Mouse (Mus musculus) heart, embryonic 11.5 days (tissue): ENCODE data around the gene Josd1. TPM values are rescaled to one million over a fixed set of nuclear protein-coding genes. Genes with fewer than 3 reads are reported as not detected.

Source experiments
- ATAC-seq: fragments of 200-750 bp; cut with Nextera tagmentation; replicated peaks from 2 replicates; pipeline ENCODE4 v1.8.0; 2017; ENCODE audit warnings: moderate library complexity; ENCODE audit not compliant: insufficient number of reproducible peaks, low FRiP score, low TSS enrichment
- H3K27ac ChIP-seq: fragments of 300-500 bp; sonication (generic); 2 replicates; pipeline ENCODE4 v1.5.1; 2014; ENCODE audit warnings: mild to moderate bottlenecking, low read depth, low read length
- H3K27me3 ChIP-seq: fragments of 300-500 bp; sonication (generic); 2 replicates; pipeline ENCODE4 v1.6.1; 2014; ENCODE audit warnings: mild to moderate bottlenecking, low read length, mixed read lengths; ENCODE audit not compliant: control insufficient read depth, insufficient read depth
- H3K36me3 ChIP-seq: fragments of 300-500 bp; sonication (generic); 2 replicates; pipeline ENCODE4 v1.6.1; 2014; ENCODE audit warnings: mild to moderate bottlenecking, low read length, moderate library complexity, mixed read lengths; ENCODE audit not compliant: control insufficient read depth, insufficient read depth
- H3K4me1 ChIP-seq: fragments of 300-500 bp; sonication (generic); 2 replicates; pipeline ENCODE4 v1.6.1; 2014; ENCODE audit warnings: low read length; ENCODE audit not compliant: control insufficient read depth, insufficient read depth
- H3K4me2 ChIP-seq: fragments of 300-500 bp; sonication (generic); 2 replicates; pipeline ENCODE4 v1.6.1; 2014; ENCODE audit warnings: mild to moderate bottlenecking, moderate library complexity
- H3K4me3 ChIP-seq: fragments of 300-500 bp; sonication (generic); 2 replicates; pipeline ENCODE4 v1.5.1; 2014; ENCODE audit warnings: low read depth, low read length
- H3K9ac ChIP-seq: fragments of 300-500 bp; sonication (generic); 2 replicates; pipeline ENCODE4 v1.6.1; 2014; ENCODE audit warnings: mild to moderate bottlenecking, low read depth, low read length, moderate library complexity
- H3K9me3 ChIP-seq: fragments of 300-500 bp; sonication (generic); replicated peaks from 2 replicates; pipeline ENCODE4 v1.6.1; 2016; ENCODE audit warnings: low read length; ENCODE audit not compliant: control insufficient read depth
- WGBS: fragments of 180-500 bp; shearing (Covaris S2); extraction: QIAGEN DNeasy Blood & Tissue Kit; methylation state at CpG from one replicate; pipeline ENCODE4 v1.1.7; 2014; ENCODE audit not compliant: insufficient replicate concordance; 5-methylcytosine and 5-hydroxymethylcytosine counted together
- polyA plus RNA-seq: library from polyadenylated mRNA; unstranded; fragments of >200 nt; fragmentation: Nextera tagmentation; extraction: Ambion mirVana; gene quantifications from 2 replicates; pipeline ENCODE4 v1.2.1, GENCODE M21; 2014

Josd1 gene
- polyA plus RNA-seq, 1 experiment from 2014 or later: 10.9 TPM

- WGBS: 1% methylated on average over 45 of the region's 45 CpGs
- no peaks in the 10 kb centered on the region for H3K27me3 ChIP-seq
- peak within 1 kb of the TSS; percentile 70 for H3K27ac ChIP-seq
- peak; percentile 91 for ATAC-seq
- H3K9me3 ChIP-seq: no peaks in the 10 kb centered on the region
- peaks cover 31% of the 10 kb centered on the region for H3K4me1 ChIP-seq
- H3K9ac ChIP-seq: peak within 1 kb of the TSS; percentile 81
- H3K4me2 ChIP-seq: peak within 1 kb of the TSS; percentile 74
- H3K4me3 ChIP-seq: peak within 1 kb of the TSS; percentile 78
- no peaks in the 10 kb centered on the region for H3K36me3 ChIP-seq
Observed at GRCm38 (mm10) chr15:79690426-79691022, 2.8 kb upstream of the Josd1 start, which contains the start of gene Gtpbp1. Gtpbp1 (plus strand) TSS chr15:79690845.

GRCm38 (mm10) chr15:79689662-79690425 is 2.1 kb upstream of the Josd1 start:
- H3K9me3 ChIP-seq: no peaks in the 10 kb centered on the region
- peak overlapping the region; percentile 30; the same call in 1 of the 2 replicates for H3K9ac ChIP-seq
- H3K4me2 ChIP-seq: peak overlapping the region; percentile 74
- H3K27me3 ChIP-seq: no peaks in the 10 kb centered on the region
- peak overlapping the region; percentile 78 for H3K4me3 ChIP-seq
- WGBS: 16% methylated on average over 24 of the region's 24 CpGs
- peak overlapping the region; percentile 30; the same call in 1 of the 2 replicates for H3K27ac ChIP-seq
- H3K4me1 ChIP-seq: peaks cover 38% of the 10 kb centered on the region
- no peaks in the 10 kb centered on the region for H3K36me3 ChIP-seq
- ATAC-seq: no peak

DNA sequence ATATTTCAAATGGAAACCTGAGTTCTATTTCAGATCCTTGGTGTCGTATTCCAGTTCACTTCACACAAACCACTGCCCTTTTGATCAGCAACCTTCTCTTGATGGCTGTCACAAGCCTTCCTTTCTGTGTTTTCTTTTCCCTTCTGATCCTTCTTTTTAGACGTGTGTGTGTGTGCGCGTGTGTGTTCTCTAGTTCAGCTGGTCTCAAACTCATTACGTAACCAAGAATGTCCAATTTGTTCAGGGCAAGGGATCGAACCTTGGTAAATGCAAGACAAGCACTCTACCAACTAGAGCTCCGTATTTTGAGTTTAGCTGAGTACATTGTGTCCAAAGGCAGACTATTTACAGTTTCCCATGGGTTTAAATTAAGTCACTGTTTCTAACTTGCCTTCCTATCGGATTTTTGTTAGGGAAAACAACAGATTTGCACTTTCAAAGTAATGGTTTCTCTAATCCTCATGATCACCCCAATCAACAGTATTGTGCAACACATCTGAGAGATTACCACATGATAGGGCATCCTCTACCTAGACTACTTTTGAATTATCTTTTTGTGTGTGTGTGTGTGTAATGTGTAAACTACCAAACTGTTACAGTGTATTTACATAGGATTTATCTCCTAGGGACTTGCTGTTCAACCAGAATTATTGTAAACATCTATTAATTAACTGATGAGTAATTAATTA is 693 bp upstream of the Josd1 start:
- 6% methylated on average over 8 of the region's 8 CpGs for WGBS

GRCm38 (mm10) chr15:79687175-79687574 is 544 bp downstream of the Josd1 start:
- Histone ChIP-seq H3K9me3 (no peaks in the 10 kb centered on the region), H3K36me3 (no peaks in the 10 kb centered on the region), H3K27me3 (no peaks in the 10 kb centered on the region), H3K4me2 (peak overlapping the region; percentile 92), H3K4me3 (peak overlapping the region; percentile 69), H3K4me1 (peaks cover 53% of the 10 kb centered on the region), H3K27ac (peak overlapping the region; percentile 98), H3K9ac (peak overlapping the region; percentile 87)
- ATAC-seq: no peak
- 0% methylated on average over 33 of the region's 33 CpGs for WGBS

More for the DNA sequence above, 693 bp upstream of the Josd1 start:
- no peak for ATAC-seq
- H3K27ac ChIP-seq: peak overlapping the region; percentile 98
- no peaks in the 10 kb centered on the region for H3K27me3 ChIP-seq
- peak overlapping the region; percentile 69 for H3K4me3 ChIP-seq
- no peaks in the 10 kb centered on the region for H3K9me3 ChIP-seq
- no peaks in the 10 kb centered on the region for H3K36me3 ChIP-seq
- H3K9ac ChIP-seq: peak overlapping the region; percentile 87
- peaks cover 45% of the 10 kb centered on the region for H3K4me1 ChIP-seq
- H3K4me2 ChIP-seq: peak overlapping the region; percentile 92

DNA sequence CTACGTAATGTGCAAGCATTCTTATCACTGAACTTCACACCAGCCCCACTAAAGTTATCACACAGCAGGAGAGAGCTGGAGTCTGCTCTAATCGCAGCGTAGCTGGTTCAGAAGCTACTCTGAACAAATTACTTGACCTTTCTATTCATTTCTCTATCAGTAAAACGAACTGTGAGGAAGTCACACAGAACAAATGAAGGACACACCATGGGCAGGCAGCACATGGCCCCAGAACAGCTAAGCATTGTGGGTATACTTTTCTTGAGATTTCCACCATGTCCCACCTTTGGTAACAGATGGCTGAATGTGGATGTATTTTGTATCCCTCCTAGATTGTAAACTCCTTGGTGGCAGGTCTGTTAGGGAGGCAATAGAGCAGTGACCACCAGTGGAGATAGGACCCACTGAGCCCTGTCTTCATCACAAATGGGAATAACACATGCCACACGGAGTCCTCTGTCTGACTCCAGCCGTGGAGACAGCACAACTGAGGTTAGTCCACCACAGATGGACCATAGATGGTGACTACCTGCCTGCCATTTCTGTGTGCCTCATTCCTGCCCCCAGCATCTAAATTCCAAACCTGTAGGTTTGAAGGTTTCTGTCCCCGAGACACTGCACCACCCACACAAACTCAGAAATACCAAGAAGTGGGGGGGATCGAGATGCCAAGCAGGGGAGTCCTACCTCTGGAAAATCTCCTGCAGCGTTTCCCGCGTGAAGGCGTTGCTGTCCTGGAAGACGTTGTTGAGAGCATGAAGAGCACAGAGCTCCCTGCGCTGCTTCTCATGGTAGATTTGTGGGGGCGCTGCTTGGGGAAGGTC is 1.5 kb downstream of the Josd1 start:
- Histone ChIP-seq H3K27me3 (no peaks in the 10 kb centered on the region), H3K4me1 (peaks cover 58% of the 10 kb centered on the region), H3K4me2 (peak overlapping the region; percentile 92), H3K4me3 (peak overlapping the region; percentile 69), H3K9me3 (no peaks in the 10 kb centered on the region), H3K9ac (peak overlapping the region; percentile 87), H3K36me3 (no peaks in the 10 kb centered on the region), H3K27ac (peak overlapping the region; percentile 47)
- ATAC-seq: no peak
- 6% methylated on average over 15 of the region's 15 CpGs for WGBS

DNA sequence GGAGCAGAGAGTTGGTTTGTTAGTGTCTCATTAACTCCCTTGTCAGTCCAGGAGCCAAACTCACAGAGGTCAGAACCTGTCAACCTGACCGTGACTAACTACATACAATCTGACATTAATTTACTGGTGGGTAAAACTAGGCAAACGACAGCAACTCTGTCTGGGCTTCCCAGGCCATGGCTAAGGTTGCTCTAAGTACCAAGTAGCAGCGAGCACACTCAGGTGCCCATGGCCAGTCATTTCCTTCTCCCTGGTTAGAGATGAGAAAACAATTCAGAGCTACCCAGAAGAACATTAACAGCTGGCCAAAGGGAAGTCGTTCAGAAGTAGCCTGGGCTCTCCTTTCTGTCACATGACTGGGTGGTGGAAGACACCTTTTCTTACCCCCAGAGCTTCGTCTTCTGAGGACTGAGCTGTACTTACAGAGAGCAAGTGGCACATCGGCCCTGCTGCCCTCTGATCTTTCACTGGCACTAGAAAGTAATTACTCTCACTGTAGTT is 2.5 kb downstream of the Josd1 start:
- WGBS: 30% methylated on average over 6 of the region's 6 CpGs
- no peak for ATAC-seq
- Histone ChIP-seq H3K27ac (no peak overlapping the region), H3K4me1 (peaks cover 62% of the 10 kb centered on the region), H3K27me3 (no peaks in the 10 kb centered on the region), H3K4me3 (peak overlapping the region; percentile 69), H3K9ac (peak overlapping the region; percentile 87), H3K36me3 (no peaks in the 10 kb centered on the region), H3K4me2 (peak overlapping the region; percentile 92), H3K9me3 (no peaks in the 10 kb centered on the region)

GRCm38 (mm10) chr15:79684616-79685015 is 3.1 kb downstream of the Josd1 start:
- 83% methylated on average over 6 of the region's 6 CpGs for WGBS

More at GRCm38 (mm10) chr15:79684616-79685015, 3.1 kb downstream of the Josd1 start:
- Histone ChIP-seq H3K4me3 (peak overlapping the region; percentile 69), H3K9ac (peak overlapping the region; percentile 31; the same call in 1 of the 2 replicates), H3K27ac (no peak overlapping the region), H3K36me3 (no peaks in the 10 kb centered on the region), H3K4me1 (peaks cover 57% of the 10 kb centered on the region), H3K9me3 (no peaks in the 10 kb centered on the region), H3K27me3 (no peaks in the 10 kb centered on the region), H3K4me2 (peak overlapping the region; percentile 92)
- no peak for ATAC-seq
